Mouse (Mus musculus): Measurements from ENCODE around the gene Fstl1.

Fstl1 gene

GRCm38 (mm10) chr16:37868506-37869469, 92.1 kb downstream of the Fstl1 start:
- DNase-seq (ENCODE audit: low spot score in 2 of 2) = no peak

DNA sequence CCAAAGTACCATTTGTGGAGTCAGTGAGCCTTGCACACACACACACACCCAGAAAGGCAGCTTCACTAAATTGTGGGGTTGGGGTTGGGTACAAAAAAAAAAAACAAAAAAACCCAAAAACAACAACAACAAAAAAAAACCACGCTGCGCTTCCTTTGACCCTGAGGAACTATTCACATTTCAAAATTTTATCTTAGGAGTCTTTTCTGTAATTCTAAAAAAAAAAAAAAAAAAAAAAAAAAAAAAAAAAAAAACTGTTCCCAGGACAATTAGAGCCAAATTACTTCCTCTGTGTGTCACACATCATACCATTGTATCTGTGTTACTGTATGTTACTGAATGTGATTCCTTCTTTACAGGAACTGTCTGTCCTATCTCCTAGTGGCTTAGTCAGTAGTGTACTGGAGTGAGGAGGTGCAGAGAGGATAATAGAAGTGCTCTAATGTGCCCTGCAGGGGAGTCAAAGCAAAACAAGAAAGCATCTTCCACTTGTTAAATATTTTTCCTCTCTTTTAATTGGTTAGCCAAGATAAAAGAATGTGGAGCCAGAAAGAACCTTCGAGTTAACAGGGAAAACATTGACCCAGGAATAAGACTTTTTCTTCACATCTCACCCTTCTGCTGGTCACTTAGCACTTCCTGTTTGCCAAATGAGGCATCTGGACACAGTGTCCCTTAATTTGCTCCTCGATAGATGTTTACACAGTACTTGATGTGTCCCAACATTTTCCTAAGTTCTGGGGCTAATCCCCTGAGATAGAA, 93.0 kb downstream of the Fstl1 start:
- no peak for DNase-seq (ENCODE audit: low spot score in 2 of 2)

DNA sequence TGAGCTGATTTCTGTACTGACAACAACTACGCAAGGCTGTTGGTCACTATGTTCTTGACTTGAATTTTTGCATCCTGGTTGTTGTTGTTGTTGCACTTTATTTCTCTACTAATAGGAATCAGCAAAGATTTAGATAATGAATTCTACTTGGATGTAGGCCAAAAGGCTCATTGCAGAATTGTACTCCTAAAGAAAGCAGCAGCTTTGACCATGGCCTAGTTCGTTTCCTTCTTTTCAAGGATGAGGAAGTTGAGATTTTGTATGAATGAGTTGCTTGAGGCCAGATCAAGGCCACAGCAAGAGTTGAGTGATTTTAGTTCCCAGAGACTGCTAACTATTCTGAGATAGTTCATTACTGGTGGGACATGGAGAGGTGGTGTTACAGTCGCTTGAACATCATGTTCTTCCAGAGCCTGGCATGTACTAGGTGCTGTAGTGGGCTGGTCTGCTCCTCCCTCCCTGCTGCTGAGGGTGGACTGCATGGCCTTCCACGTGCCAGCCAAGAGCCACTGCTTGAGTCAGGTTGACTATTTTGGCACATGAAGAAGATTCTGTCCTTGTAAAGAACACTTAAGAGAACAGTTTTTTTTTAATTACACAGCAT, 94.5 kb downstream of the Fstl1 start:
- no peak for DNase-seq (ENCODE audit: low spot score in 2 of 2)

DNA sequence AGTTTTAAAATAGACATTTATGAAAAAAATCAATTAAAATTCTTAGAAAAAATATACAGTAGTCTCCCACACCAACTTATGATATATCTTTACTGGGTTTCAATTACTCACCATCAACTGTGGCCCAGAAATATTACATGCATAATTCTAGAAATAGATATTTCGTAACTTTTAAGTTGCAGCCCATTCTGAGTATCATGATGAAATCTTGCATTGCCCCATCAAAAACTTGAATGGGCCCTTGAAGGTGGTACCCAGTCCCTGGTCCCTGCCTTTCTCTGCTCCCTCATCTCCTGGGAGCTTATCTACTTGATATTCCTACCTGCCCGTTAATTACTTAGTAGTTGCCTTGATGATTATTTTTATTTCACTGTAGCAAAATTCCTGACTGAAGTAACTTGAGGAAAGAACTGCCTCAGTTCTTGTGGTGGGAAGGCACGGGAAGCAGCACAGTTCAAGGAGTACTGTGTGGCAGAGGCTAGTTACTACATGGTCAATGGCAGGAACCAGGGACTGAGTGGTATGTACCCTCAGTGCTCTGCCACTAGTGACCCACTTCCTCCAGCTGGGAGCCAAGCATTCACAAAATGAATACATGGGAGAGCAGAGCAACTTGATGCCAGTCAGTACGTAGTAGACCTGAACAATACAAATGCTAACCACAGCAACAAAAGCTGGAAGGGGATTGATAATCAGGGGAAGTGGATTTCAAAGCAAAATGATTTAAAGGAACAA, 98.0 kb downstream of the Fstl1 start:
- DNase-seq (ENCODE audit: low spot score in 2 of 2) = no peak

- no peak for DNase-seq (ENCODE audit: low spot score in 2 of 2)
Observed at GRCm38 (mm10) chr16:37877406-37877805, 100.7 kb downstream of the Fstl1 start.

DNA sequence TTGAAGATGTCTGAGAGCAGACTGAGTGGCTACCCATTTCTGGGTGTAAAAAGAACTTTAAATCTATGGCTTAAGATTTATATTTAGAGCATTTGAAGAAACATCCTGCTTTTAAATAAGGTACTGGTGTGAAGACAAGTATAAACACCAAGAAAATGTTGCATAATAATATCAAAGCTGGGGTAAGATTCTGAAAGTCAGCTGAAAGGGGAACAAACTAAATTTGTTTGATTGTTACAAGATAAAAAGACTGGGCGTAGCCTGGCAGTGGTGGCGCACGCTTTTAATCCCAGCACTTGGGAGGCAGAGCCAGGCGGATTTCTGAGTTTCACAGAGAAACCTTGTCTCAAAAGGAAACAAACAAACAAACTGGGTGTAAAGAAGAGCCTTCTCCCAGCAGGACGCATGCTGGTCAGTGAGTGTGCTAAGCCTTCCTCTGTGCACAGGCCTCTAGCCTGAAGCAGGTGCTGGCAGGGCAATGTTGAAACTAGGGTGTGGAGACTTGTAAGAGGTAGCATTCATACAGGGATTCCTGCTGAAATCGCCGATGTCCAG, 102.4 kb downstream of the Fstl1 start:
- DNase-seq (ENCODE audit: low spot score in 2 of 2) = no peak

DNA sequence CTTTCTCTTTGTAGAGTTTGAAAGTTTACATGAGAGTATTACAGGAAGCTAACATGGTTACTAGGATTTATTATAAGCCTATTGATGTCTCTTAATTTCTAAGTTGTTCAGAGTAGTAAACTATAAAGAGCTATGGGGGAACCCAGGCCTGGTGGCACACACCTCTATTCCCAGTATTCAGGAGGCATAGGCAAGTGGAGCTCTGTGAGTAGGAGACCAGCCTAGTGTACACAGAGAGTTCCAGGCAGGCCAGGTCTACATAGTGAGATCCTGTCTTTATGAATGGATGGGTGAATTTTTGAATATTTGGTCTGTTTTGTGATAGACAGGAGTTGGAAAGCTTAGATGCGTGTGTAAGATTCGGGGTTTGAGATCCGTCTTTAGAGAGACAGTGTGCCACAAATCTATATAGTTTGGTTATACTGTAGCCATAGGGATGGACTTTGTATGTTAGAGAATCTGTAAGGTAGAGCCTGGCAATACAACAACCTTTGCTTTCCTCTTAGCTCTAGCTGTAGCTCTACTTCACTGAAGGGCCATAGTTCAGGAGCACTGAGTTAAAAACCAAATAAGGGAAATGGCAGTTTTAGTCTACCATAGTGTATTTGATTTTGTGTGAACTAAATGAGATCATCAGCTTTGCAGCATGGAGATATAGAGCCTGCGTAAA, 103.2 kb downstream of the Fstl1 start:
- DNase-seq (ENCODE audit: low spot score in 2 of 2) = no peak

DNA sequence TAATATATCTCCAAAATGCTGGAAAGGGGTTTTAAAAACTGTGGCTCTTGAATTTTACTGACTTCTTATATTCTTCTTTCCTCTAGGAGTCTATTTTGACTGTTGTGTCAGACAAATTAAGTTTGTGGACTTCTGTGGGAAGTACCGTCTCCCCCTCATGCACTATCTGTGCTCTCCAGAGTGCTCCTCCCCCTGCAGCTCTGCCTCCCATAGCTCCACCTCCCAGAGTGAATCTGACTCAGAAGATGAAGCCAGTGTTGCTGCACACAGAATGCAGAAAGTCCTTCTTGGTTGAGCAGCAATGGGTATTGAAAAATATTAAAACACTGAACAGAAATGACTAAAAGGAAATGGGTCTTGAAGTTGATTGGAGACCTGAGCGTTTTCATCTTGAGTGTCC, 104.5 kb downstream of the Fstl1 start:
- DNase-seq (ENCODE audit: low spot score in 2 of 2) = no peak
